Mouse (Mus musculus) right cerebral cortex, postnatal 25 days (tissue): Measurements from ENCODE around the gene Fuom.

Source experiments
- DNase-seq: peaks from one replicate; pipeline ENCODE4 v3.0.0; 2022

Gene Fuom

DNA sequence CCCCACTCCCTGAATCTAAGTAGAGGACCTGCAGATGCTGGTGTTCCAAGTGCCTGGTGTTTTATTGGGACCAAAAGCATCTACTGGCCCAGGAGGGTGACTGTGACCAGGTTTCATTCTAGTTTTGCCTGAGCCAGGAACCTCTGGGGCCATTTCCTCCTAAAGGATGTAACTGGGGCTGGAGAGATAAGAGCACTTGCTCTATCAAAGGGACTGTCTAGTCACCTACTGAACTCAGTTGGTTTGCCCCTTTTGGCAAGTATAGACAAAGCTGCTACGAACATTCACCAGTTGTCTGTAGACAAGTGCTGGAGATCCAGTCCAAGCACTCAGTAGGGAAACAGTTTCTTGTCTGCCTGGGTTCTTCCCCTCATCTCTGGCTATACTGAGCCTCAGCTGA lies 3.8 kb downstream of the Fuom start:
- no peak for DNase-seq

DNA sequence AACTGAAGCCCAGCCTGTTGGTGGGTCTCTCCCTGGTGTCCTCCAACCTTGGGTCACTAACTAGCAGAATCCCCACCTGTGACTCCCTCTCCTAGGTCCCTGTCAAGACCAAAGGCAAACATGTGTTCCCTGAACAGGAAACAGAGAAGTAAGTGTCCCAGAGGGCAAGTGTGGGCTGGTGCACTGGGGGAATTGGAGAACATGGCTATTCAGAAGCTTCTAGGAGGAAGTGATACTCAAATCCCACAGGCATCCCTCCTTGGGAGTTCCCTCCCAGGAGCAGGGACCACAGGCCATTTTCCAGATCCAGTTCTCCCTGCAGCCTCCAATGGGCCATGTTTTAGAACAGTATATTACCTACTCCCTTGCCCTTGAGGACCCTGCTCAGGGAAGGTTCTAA lies 6.2 kb downstream of the Fuom start:
- no peak for DNase-seq

DNA sequence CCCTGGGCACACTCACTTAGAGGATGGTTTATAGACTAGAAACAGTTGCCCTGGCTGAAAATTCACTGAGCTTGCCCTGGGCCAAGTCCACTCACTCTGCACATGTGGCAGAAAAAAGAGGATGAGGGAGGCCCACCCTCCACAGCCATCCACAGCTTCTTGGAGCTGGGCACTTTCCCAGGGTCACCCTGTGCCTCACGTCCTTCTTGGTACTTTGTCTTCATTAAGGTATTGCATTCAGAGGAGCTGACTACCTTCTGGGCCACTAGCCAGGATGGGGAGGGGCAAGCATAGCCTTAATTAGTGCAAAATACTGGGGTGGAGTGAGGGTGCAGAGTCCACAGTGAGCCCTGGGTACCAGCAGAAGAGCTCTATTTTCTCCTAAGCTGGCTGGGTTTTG lies 6.7 kb downstream of the Fuom start:
- DNase-seq: no peak

DNA sequence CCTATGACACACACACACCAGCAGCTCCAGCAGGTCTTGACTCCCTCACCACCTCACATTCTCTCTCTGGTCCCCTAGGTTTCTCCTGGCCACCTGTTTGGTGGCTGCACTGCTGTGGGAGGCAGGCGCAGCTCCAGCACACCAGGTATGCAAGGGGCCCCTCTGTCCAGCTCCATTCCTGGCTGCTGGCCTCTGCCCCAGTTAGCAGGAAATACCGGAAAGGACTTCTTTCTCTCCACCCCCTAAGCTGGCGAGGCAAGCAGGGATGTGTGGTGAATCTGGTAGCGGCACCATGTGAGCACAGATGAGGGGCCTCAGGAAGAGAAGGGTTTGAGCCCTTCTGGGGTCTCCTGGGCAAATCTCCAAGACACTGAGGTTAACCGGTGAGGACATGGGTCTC lies 7.3 kb downstream of the Fuom start:
- DNase-seq: no peak

DNA sequence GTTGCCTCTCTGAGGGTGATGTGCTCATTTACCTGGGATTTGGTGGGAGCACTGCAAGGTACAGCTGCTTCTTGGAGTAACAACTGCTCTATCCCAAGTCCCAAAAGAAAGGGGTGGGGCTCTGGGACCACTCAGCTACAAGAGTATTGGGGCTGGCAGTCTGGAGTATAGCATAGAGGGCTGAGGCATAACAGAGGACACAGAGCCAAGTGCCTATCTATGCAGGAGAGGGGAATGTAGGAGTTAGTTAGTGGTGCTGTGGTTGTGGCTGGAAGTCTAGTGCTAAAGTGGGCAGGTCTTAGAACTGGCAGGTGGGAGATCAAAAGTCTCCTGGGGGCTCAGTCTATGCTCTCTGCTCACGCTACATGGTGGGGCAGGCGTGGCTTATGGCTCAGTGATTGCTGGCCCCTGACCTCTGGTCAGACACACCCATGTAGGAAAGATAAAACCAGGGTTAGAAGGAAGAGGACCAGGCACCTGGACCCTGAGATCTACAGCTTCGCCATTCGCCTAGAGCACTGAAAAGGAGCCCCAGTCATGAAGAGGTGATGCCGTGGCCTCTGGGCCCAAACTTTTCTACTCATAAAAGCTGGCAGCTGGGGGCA lies 9.2 kb downstream of the Fuom start, which contains the start of gene Prap1:
TSS of gene Prap1 (plus strand) at position 472 of the 605 bp plus-strand sequence.
- no peak for DNase-seq

DNA sequence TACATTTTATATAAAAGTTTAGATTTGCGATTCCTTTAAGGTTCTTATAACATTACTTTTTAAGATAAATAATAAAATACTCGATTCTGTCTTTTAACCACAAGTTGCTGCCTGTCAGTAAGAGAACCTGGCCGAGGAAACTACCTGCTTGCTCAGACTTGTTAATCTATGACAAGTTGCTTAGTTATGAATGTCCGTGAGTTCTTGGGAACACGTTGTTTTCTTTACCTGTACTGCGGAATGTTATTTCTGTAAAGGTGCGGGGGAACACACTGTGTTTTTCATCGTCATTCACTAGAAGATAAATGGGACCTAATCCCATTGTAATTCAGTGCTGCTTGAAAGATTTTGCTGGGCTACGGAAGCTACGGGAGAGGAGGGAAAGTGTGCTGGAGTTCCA lies 11.6 kb downstream of the Fuom start:
- DNase-seq: no peak

DNA sequence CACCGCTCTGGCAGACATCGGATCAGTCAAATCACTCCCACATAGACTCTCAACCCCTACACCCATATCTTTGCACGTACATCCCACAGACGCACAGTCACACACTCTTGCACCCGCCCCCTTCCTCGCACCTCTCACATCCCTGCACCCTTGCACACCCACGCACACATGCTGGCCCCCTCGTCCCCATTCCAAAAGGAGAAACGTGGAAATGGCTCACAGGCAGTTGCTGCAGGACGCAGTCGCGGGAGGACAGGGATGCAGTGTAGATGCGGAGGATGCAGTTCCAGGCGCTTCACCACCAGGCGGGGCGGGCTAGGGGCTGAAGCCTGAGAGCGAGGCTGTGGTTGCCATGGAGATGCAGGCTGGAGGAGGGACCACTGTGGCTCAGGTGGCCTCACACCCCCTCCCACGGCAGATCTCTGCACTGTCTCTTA lies 20.0 kb downstream of the Fuom start, which contains the start of gene Caly:
TSS of gene Caly (minus strand) at position 307 of the 437 bp plus-strand sequence.
- DNase-seq: peak; percentile 92

DNA sequence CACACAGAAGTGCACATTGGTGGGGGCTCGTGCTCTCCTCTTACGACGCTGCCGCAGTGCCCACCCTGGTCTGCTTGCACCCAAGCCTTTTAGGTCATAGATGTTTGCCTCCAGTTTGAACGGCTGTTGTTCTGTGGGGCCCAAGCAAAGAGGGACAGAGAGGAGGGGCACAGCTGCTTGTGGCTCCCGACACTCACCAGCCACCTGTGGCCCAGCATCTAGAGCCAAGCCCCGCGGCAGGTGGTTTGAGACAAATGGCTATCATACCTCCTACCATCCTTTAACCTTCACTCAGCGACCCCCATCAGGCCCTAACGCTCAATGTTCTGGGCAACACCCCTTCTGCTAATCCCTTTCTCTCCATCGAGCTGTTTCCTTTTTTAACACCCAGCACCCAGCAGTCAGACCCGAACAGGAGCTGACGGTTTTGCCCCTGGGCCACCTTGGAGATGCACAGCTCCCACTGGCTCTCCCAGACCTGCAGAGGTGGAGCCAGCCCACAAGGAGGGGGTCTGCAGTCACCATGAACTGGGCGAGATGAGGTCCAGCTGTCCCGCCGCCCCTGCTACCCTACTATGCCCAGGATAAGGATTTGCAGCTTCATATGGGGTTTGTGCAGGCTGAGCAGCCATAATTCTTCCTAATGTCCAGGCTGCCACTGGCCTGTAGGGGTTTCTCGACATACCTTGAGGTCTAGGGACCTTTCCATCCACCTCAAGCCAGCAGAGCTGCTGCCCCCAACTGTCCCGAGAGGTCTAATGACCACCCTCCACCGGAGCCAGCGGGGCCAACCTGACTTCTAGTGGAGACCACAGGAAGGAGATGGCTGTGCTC lies 20.6 kb downstream of the Fuom start:
- DNase-seq: peak; percentile 66

DNA sequence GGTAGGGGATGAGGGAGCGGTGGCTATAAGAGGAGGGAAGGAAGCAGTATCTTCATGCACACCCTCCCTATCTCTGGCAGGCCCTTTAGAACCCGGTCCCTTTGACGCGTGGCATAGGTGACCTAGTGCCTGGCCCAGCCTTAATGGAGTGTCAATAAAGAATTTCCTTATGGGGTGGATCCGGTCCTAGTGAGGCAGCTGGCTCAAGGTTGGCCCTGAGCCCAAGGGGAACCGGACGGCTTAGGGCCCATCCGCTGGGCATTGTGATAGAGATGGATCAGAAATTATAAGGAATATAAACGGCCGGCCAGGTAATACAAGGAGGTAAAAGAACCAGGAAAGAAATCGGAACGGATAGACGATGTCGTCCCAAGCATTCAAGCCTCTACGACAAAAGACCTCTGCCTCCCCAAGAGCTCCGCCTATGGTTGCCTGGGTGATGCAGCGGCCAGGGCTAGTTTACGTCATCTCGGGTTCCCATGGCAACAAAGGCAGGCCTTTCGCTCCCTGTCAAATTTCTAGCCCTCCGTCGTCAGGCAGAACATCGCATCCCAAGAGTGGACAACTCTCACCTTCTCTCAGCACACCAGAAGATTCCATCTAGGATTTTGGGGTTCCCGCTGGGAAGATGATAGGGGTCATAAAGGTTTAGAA lies 21.6 kb downstream of the Fuom start:
- peak; percentile 92 for DNase-seq

DNA sequence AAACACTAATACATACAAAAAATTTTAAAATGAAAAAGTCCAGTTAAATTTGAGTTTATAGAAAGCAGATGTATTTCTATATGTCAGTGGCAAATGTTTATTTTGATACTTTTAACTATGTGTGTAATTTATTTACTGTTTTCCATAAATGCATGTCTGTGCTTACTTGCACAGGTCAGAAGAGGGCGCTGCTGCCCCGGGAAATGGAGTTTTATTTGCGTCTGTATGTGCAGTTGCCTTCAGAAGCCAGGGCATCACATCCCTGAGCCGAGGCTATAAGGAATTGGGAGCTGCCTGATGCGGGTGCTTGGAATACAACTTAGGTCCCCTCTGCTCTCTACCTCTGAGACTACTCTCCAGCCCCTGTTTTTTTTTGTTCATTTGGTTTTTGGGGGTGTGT lies 23.5 kb downstream of the Fuom start:
- peak; percentile 57 for DNase-seq

DNA sequence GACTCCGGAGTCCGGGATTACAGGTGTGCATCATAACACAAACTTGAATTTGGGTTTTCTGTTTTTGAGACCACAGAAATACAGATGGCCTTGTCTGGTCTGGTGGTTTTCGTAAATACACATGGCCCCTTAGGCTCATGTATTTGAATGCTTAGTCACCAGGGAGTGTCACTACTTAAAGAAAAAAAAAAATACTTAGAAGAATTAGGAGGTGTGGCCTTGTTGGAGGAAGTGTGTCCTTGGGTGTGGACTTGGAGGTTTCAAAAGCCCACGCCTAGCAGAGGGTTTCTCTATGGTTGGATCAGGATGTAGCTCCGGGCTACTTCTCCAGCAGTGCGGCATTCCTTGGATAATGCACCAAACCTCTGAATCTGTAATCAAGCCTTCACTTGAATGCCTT lies 24.5 kb downstream of the Fuom start:
- no peak for DNase-seq

DNA sequence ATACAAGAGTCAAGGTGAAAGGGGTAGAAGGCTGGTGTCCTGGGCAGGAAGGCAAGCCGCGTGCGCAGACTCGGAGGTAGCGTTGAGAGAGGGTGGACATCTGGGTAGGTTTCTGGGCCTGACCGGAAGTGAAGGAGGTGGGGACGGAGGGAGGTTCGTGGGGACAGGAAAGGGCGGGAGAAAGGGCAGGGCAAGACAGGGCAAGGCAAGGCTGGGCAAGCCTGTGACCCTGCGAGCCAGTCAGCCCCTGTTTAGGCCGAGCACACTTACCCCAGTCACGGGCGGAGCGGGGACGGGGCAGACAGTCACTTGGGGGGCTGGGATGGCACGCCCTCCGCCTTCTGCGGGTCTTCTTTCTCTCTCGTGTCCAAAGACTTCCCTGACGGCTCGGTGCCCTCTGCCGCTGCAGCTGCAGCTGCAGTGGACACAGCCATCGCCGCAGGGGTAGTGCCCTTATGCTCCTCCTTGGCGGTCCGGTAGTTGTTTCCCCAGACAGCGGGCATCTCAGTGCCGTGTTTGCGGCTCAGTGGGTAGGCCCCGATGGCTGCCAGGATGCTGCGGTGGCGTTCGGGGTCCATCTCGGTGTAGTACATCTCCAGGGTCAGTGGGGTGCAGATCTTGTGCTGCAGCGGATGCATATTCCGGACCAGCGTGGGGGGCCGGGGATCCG lies 32.1 kb downstream of the Fuom start:
- no peak for DNase-seq

DNA sequence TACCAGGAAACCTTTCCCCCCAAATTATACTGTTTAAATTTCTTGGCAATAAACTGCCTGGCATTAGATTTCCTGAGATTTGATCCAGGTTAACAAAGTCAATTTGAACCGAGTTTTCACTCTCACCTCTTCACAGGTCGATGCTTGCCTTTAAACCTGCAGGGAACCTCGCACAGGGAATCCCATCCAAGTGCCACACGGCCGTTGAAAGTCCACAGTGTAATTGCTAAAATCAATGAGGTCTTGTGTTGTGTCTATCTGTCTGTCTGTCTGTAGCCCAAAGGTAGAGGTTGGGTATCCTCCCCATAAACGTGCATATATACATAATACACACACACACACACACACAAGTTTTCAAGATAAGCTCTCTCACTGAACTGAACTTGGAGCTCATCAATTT lies 34.8 kb downstream of the Fuom start:
- no peak for DNase-seq

DNA sequence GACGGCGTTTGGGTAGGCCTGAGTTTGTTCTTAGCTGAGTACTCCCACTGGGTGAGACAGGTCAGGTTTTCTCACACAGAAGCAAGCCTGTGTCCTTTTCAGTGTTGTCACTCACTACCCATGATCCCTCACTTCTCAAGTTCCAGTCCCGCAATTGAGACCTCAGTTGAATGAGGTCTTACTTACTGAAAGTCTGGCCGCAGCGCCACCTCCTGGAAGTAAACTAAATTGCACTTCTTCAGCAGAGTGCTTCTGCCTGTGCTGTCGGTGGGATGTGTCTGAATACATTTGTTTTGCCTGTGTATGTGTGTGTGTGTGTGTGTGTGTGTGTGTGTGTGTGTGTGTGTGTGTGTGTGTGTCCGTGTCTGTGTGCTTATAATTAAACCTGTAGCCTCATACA lies 39.1 kb downstream of the Fuom start:
- DNase-seq: peak; percentile 61

DNA sequence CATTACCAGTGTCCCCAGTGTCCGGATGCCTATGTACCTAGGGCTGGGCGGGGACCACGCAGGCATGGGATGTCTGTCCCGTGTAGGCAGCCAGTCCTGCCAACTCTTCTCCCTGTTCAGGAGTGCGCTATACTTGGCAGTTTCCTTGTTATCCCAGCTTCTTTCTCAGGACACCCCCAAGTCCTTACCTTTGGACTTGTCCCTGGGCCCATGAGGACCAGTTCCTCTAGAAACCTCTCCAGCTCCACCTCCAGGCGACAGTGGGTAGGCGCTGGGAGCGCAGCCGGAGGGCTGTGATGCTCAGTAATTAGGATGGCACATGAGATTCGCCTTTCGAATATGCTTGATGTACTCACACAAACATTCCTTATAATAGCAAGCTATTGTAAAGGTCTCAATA lies 39.9 kb downstream of the Fuom start:
- no peak for DNase-seq

DNA sequence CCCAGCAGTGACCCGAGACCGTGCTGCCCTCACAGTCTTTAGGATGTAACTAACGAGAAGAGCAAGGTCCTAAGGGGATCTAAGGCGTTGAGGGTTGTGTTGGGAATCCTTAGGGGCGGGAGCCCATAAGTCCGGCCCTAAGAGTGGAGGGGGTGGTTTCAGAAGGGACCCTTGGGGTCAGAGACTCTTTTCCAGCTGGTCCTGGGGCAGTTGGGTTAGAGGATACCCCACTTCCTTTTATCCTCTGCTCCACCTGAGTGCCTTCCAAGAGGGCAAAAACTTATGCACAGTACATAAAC lies 40.5 kb downstream of the Fuom start:
- no peak for DNase-seq

DNA sequence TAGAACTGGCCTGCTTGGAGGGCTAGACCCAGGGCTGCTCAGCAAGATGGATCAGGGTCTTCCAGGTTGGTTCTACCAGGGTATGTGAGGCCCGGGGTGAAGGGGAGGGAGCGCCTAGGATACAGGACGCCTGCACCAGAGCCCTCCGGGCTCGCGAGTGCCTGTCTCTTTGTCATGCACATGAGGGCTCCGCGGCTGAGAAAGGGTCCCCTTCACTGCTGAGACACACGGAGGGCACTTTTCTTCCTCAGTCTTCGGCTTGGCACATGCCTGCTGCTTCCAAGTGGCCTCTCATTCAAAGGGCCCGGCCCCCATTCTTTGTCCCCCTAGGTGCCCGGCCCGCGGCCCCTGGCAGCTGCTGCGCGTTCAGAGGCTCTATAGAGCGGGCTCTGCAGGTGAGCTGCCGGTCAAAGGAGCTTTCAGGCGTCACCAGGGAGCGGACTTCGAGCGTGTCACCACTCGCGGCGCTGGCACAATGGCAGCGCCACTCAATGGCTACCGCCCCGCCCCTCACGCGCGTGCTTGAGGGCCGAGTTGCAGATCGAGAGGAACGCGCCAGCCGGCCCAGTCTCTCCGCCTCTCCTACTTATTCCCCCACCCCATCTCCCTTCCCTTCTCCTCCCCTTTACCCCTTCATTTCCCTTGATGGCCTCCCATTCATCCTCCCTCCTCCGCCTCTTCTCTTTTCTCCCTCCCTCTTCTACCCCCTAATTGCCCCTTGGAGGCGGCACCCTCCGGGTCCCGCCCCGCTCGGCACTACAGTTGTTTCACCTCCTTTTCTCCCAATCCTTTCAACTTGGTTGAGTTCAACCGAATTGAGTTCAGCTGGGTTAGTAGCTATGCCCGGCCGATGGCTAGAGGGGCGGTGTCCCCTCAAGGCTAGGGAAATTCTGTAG lies 41.1 kb downstream of the Fuom start:
- no peak for DNase-seq

DNA sequence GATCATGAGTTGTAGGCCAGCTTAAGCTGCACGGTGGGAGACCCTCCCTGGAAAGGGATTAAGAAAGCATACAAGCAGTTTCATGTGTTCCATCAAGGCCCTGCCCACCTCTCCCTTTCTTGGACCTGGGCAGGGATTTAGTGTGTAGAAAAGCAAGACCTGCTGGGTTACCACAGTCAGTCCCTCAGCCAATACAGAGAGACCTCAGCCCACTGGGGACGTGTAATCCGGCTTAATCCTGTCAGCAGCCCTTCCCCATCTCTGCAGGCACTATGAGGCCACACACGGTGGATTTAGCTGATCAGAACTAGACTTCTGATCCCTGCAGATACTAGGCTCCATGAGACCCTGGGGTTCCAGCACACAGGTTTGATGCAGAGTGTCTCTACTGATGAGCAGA lies 42.6 kb downstream of the Fuom start:
- DNase-seq: no peak

DNA sequence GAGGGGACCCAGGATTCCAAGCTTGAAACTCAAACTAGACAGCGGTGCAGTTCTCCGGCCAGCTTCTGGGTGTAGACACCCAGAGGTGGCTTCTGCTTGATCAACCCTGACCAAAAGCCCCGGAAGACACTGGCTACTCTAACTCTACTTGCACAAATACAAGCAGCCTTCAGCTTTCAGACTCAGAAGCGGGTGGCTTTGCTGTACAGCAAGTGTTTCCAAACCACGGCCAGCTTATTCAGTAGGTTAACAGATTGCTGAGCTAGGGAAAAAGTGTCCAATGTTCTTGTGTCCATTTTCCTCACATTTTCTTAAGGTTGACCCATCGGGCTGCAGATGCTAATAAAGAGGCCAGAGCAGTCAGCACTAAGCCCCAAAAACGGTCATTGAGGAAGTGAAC lies 43.7 kb downstream of the Fuom start:
- DNase-seq: no peak

DNA sequence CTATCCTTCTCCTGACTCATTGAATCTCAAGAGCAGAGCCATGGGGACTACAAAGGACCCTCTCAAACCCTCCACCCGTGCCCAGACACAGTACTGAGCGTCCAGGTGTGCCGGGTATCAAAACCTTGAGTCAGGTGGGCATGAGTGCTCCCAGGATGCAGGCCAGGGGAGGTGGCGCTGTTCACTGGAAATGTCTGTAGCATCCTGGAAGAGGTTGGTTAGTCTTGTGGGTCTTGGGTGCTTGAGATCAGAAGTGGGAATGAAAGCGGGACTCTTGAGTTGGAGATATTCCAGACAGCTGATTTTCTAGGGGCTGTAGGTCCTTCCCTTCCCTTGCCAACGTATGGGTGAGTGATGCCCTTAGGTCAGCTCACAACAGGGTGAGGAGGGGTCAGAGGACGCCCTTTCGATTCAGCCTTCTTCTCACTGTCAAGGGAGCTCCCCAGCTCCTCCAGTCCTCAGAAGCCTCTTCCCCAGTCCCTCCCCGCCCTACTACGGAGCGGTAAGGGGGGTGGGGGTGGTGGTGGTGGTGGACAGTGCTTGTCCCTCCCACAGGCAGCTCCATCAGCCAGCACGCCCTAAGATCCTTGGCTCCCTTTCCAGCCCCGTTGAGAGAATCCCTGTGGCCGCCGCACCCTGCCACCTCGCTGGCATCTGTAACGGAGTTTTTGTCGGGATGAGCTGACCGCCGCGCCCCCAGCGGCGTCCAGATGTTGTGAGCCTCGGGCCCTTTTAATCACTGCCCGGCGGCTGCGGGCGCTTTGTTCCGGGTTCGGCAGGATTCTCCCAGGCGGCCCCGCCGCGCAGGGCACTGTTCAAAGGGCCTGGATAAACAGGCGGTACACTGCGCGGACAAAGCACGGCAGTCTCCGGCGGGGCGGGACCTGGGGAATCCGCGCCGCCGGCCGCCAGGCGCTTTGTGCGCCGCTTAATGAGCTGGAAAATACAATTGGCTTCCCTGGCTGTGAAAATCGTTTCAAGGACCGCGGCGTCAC lies 44.5 kb downstream of the Fuom start:
- DNase-seq: no peak

DNA sequence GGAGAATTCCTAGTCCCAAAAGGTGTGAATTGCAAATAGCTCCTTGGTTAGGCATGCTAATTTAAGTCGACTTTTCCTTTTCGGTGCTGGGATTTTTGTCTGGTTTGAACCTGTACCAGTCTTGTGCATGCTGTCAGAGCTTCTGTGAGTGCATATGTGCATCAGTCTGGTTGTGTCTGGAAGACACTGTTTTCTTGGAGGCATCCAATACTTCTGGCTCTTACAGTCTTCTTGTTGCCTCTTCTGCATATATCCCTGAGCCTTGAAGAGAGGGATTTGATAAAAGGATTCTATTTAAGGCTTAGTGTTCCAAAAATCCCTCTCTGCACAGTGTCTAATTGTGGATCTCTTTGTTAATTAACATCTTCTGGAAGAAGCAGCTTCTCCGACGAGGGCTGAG lies 48.1 kb downstream of the Fuom start:
- DNase-seq: no peak
